Mouse (Mus musculus): ENCODE data around the gene Serinc1. TPM values are rescaled to one million over a fixed set of nuclear protein-coding genes. Genes with fewer than 3 reads are reported as not detected.

The Serinc1 gene
- polyA plus RNA-seq, 1 experiment from 2014 or later: 119 TPM

Other genes starting within 250 kb of the Serinc1 start
- 51.8 and 53.2 TPM in 2 replicates for gene Hsf2, start 46.1 kb downstream of the Serinc1 start, polyA plus RNA-seq (2016; fragmentation: Nextera tagmentation; extraction: Ambion mirVana)
- 1.6 and 2.2 TPM in 2 replicates for gene Pkib, start 99.5 kb upstream of the Serinc1 start, polyA plus RNA-seq (2016; fragmentation: Nextera tagmentation; extraction: Ambion mirVana)